Mouse (Mus musculus): ENCODE measurements around the gene Sesn2.
"Not testable (repeated sequence)": the region's sequence is repeated elsewhere in the genome, so short reads cannot be mapped to it uniquely, and the experiment has no call there.

The Sesn2 gene

DNA sequence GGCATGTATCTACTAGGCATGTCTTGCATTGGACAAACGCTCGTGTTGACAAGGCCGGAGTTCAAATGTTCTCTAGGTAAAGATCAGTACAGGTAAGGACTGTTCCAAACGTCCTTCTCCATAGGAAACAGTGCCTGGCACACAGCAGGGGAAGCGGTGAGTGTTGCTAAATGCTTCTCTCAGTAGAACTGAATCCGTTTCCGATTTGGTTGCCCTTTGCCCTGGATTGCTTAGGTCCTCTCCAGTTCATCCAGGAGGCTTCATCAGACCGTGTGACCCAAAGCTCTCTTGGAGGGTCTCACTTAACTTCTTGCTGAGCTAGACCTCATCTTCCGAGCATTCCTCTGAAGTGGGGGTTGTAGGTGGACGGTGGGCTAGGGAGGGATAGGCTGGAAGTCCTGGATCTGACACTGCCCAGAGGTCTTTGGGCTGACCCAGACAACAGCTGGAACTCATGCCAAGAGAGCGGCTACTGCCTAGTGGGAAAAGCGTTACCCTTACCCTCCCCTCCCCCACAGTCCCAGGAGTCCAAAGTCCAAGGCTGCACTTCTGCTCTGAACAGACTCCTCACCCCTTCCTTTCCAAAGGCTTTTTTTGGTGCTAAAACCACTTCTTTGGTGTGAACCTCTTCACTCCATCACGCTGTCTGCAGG lies 27.2 kb downstream of the Sesn2 start:
- CTCF ChIA-PET: no interaction called here

GRCm38 (mm10) chr4:132482104-132482503 lies 28.2 kb downstream of the Sesn2 start:
- CTCF ChIA-PET: not testable (repeated sequence)

GRCm38 (mm10) chr4:132477833-132478232 lies 32.5 kb downstream of the Sesn2 start:
- CTCF ChIA-PET: no interaction called here

- CTCF ChIA-PET: no interaction called here
These were observed 34.1 kb downstream of the Sesn2 start for GRCm38 (mm10) chr4:132475895-132476878.

- CTCF ChIA-PET: interaction anchor here (0.6 kb wide), 1 partner anchor 314 kb away, joined by 3 read pairs; no protein-coding TSS in a partner anchor
These were observed 35.7 kb downstream of the Sesn2 start for GRCm38 (mm10) chr4:132474631-132475030.

- CTCF ChIA-PET: no interaction called here
These were observed 36.9 kb downstream of the Sesn2 start for GRCm38 (mm10) chr4:132473411-132473810.

DNA sequence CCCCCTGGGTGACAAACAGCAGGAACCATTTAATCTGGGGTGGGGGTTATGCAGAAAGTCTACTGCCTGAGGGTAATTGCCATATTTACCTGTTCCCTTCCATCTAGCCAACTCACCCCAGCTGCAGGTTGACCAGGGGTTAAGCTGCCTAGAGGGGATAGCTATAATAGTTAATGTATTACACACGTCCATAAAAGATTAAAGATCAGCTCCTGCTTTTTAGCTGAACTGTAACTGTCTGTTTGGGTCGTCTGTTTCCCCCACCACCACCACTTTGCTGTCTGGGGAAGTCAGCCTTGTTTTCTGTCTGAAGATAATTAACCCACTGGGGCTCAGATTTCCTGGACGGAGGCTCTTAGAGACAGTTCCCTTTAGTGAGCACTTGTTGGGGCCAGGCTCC lies 40.4 kb downstream of the Sesn2 start:
- CTCF ChIA-PET: interaction anchor here (1.1 kb wide), 1 partner anchor 53 kb away, joined by 9 read pairs; no protein-coding TSS in a partner anchor

DNA sequence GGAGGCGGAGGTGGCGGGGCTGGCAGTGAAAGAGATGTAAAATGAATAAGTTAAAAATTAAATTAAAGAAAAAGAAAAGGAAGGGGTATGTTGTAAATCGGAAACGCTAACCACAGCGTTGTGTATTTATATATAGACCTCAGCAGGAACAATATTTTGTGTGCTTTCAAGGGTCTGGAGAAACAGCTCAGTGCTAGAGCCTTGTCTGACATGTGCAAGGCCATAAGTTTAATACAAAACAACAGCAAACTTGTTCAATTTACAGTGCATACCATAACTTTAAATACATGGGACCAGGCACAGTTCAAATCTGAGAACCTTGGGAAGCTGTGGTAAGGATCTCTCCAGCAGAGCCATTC lies 46.1 kb downstream of the Sesn2 start:
- CTCF ChIA-PET: interaction anchor here (1.0 kb wide), 1 partner anchor 90 kb away, joined by 3 read pairs; no protein-coding TSS in a partner anchor

- CTCF ChIA-PET: interaction anchor here (1.0 kb wide), 1 partner anchor 90 kb away, joined by 3 read pairs; no protein-coding TSS in a partner anchor
These were observed 46.7 kb downstream of the Sesn2 start, which contains the start of gene Med18 for GRCm38 (mm10) chr4:132463430-132464254. Gene Med18 (minus strand): TSS chr4:132463921.

GRCm38 (mm10) chr4:132462836-132463235 lies 47.5 kb downstream of the Sesn2 start:
- CTCF ChIA-PET: no interaction called here

- CTCF ChIA-PET: no interaction called here
These were observed 50.1 kb downstream of the Sesn2 start for GRCm38 (mm10) chr4:132460225-132460624.

GRCm38 (mm10) chr4:132455561-132455960 lies 54.7 kb downstream of the Sesn2 start:
- CTCF ChIA-PET: no interaction called here

GRCm38 (mm10) chr4:132455146-132455545 lies 55.2 kb downstream of the Sesn2 start:
- CTCF ChIA-PET: no interaction called here

- CTCF ChIA-PET: no interaction called here
These were observed 56.1 kb downstream of the Sesn2 start for GRCm38 (mm10) chr4:132454216-132454615.

DNA sequence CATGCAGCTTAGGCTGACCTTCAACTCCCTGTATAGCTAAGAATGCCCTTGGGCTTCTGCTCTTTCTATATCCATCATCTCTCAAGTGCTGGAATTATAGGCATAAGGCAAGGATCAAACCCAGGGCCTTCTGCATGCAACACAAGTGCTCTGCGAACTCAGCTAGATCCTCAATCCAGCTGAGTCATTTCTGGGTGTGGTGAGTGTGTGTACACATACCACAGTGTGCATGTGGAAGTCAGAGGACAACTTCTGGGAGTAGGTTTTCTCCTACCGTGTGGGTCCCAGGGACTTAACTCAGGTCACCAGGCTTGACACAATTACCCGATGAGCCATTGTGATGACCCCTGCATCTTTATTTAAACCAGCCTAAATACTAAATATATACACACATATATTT lies 60.5 kb downstream of the Sesn2 start:
- CTCF ChIA-PET: no interaction called here

DNA sequence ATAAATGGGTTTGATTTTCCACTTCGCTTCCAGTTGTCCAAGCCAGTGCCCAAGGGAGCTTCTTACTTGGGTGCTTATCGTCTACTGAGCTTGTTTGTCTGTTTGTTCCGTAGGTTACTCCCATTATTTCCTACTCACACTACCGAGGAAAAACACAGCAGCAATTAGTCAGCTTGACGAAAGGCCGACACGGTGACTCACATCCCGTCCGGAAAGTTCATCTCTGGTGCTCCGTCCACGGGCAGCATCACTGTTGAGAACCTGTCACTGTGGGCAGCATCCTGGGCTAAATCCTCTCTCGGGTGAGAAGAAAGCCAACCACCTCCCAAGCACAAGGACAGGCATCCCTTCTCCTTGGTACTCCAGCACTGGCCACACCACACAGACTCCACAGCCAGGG lies 64.2 kb downstream of the Sesn2 start:
- CTCF ChIA-PET: no interaction called here

GRCm38 (mm10) chr4:132444516-132444915 lies 65.8 kb downstream of the Sesn2 start:
- CTCF ChIA-PET: no interaction called here

Measured in spleen, embryonic (tissue).